Mouse (Mus musculus): ENCODE data around the gene Ctsh. TPM values are rescaled to one million over a fixed set of nuclear protein-coding genes. Genes with fewer than 3 reads are reported as not detected.

Gene Ctsh
- polyA plus RNA-seq, 1 experiment from 2014 or later: 21.9 TPM

GRCm38 (mm10) chr9:90087906-90088485 lies 34.0 kb downstream of the Ctsh start:
- Histone ChIP-seq H3K27ac (replicated peaks) (no peak overlapping the region), H3K27me3 (no peaks in the 10 kb centered on the region), H3K4me2 (replicated peaks) (no peak overlapping the region), H3K4me3 (no peak overlapping the region), H3K9me3 (no peaks in the 10 kb centered on the region), H3K4me1 (no peaks in the 10 kb centered on the region), H3K36me3 (peaks cover 56% of the 10 kb centered on the region), H3K9ac (replicated peaks) (no peak overlapping the region)
- no peak for ATAC-seq (replicated peaks)
- WGBS: 94% methylated on average over 2 of the region's 2 CpGs

GRCm38 (mm10) chr9:90089339-90090104 lies 35.6 kb downstream of the Ctsh start:
- H3K9me3 ChIP-seq: no peaks in the 10 kb centered on the region
- H3K4me1 ChIP-seq: no peaks in the 10 kb centered on the region
- 91% methylated on average over 6 of the region's 6 CpGs for WGBS
- H3K27me3 ChIP-seq: no peaks in the 10 kb centered on the region
- ATAC-seq (replicated peaks): 0 out of 2 replicates have a peak, but pooled peaks have one; percentile 36
- H3K27ac ChIP-seq (replicated peaks): no peak overlapping the region
- no peak overlapping the region for H3K4me2 ChIP-seq (replicated peaks)
- no peak overlapping the region for H3K9ac ChIP-seq (replicated peaks)
- no peak overlapping the region for H3K4me3 ChIP-seq
- H3K36me3 ChIP-seq: peaks cover 66% of the 10 kb centered on the region

- 90% methylated on average over 5 of the region's 5 CpGs for WGBS
- no peak for ATAC-seq (replicated peaks)
- H3K36me3 ChIP-seq: peaks cover 84% of the 10 kb centered on the region
These were observed 45.0 kb downstream of the Ctsh start for GRCm38 (mm10) chr9:90098934-90099333.

GRCm38 (mm10) chr9:90100760-90101159 lies 46.8 kb downstream of the Ctsh start:
- no peaks in the 10 kb centered on the region for H3K27me3 ChIP-seq
- H3K4me3 ChIP-seq: no peak overlapping the region
- peaks cover 83% of the 10 kb centered on the region for H3K36me3 ChIP-seq
- ATAC-seq (replicated peaks): 0 out of 2 replicates have a peak, but pooled peaks have one; percentile 30
- 78% methylated on average over 2 of the region's 2 CpGs for WGBS
- H3K27ac ChIP-seq (replicated peaks): no peak overlapping the region
- H3K9me3 ChIP-seq: no peaks in the 10 kb centered on the region
- no peak overlapping the region for H3K9ac ChIP-seq (replicated peaks)
- H3K4me1 ChIP-seq: no peaks in the 10 kb centered on the region
- H3K4me2 ChIP-seq (replicated peaks): no peak overlapping the region

More at GRCm38 (mm10) chr9:90098934-90099333, 45.0 kb downstream of the Ctsh start:
- no peak overlapping the region for H3K4me2 ChIP-seq (replicated peaks)
- no peak overlapping the region for H3K9ac ChIP-seq (replicated peaks)
- no peaks in the 10 kb centered on the region for H3K9me3 ChIP-seq
- no peak overlapping the region for H3K4me3 ChIP-seq
- no peaks in the 10 kb centered on the region for H3K27me3 ChIP-seq
- H3K27ac ChIP-seq (replicated peaks): no peak overlapping the region
- H3K4me1 ChIP-seq: no peaks in the 10 kb centered on the region

- H3K4me3 ChIP-seq: no peak overlapping the region
- peaks cover 52% of the 10 kb centered on the region for H3K36me3 ChIP-seq
- H3K9ac ChIP-seq (replicated peaks): no peak overlapping the region
- no peaks in the 10 kb centered on the region for H3K9me3 ChIP-seq
- 91% methylated on average over 1 of the region's 1 CpGs for WGBS
- ATAC-seq (replicated peaks): no peak
- no peak overlapping the region for H3K4me2 ChIP-seq (replicated peaks)
- no peaks in the 10 kb centered on the region for H3K27me3 ChIP-seq
- H3K4me1 ChIP-seq: peaks cover 14% of the 10 kb centered on the region
- no peak overlapping the region for H3K27ac ChIP-seq (replicated peaks)
These were observed 51.5 kb downstream of the Ctsh start for GRCm38 (mm10) chr9:90105462-90105861.

GRCm38 (mm10) chr9:90106915-90107314 lies 53.0 kb downstream of the Ctsh start:
- Histone ChIP-seq H3K27ac (replicated peaks) (no peak overlapping the region), H3K4me1 (peaks cover 26% of the 10 kb centered on the region), H3K36me3 (peaks cover 38% of the 10 kb centered on the region), H3K9ac (replicated peaks) (no peak overlapping the region), H3K4me2 (replicated peaks) (no peak overlapping the region), H3K27me3 (no peaks in the 10 kb centered on the region), H3K9me3 (no peaks in the 10 kb centered on the region), H3K4me3 (no peak overlapping the region)
- no peak for ATAC-seq (replicated peaks)
- 86% methylated on average over 1 of the region's 1 CpGs for WGBS

GRCm38 (mm10) chr9:90108272-90108671 lies 54.3 kb downstream of the Ctsh start:
- peaks cover 31% of the 10 kb centered on the region for H3K36me3 ChIP-seq
- no peak overlapping the region for H3K9ac ChIP-seq (replicated peaks)
- peaks cover 38% of the 10 kb centered on the region for H3K4me1 ChIP-seq
- no peak overlapping the region for H3K4me2 ChIP-seq (replicated peaks)
- H3K4me3 ChIP-seq: no peak overlapping the region
- no peak overlapping the region for H3K27ac ChIP-seq (replicated peaks)
- H3K27me3 ChIP-seq: no peaks in the 10 kb centered on the region
- ATAC-seq (replicated peaks): no peak
- no peaks in the 10 kb centered on the region for H3K9me3 ChIP-seq

GRCm38 (mm10) chr9:90109386-90109785 lies 55.4 kb downstream of the Ctsh start:
- no peak for ATAC-seq (replicated peaks)
- no peaks in the 10 kb centered on the region for H3K27me3 ChIP-seq
- no peak overlapping the region for H3K27ac ChIP-seq (replicated peaks)
- H3K4me3 ChIP-seq: no peak overlapping the region
- H3K9me3 ChIP-seq: no peaks in the 10 kb centered on the region
- peaks cover 22% of the 10 kb centered on the region for H3K36me3 ChIP-seq
- H3K4me1 ChIP-seq: peaks cover 38% of the 10 kb centered on the region
- 86% methylated on average over 6 of the region's 6 CpGs for WGBS
- H3K9ac ChIP-seq (replicated peaks): no peak overlapping the region
- H3K4me2 ChIP-seq (replicated peaks): no peak overlapping the region

- peak overlapping the region; percentile 64 for H3K4me2 ChIP-seq (replicated peaks)
- no peaks in the 10 kb centered on the region for H3K27me3 ChIP-seq
- no peak for ATAC-seq (replicated peaks)
- peak overlapping the region; percentile 63 for H3K4me3 ChIP-seq
- H3K9me3 ChIP-seq: no peaks in the 10 kb centered on the region
- peak overlapping the region; percentile 70 for H3K9ac ChIP-seq (replicated peaks)
- peaks cover 41% of the 10 kb centered on the region for H3K4me1 ChIP-seq
- H3K27ac ChIP-seq (replicated peaks): peak overlapping the region; percentile 97
- WGBS: 2% methylated on average over 13 of the region's 13 CpGs
- peaks cover 11% of the 10 kb centered on the region; the same call in 1 of the 2 replicates for H3K36me3 ChIP-seq
These were observed 59.2 kb downstream of the Ctsh start for GRCm38 (mm10) chr9:90113151-90113550.

GRCm38 (mm10) chr9:90113651-90114566 lies 60.0 kb downstream of the Ctsh start:
- H3K27me3 ChIP-seq: no peaks in the 10 kb centered on the region
- H3K27ac ChIP-seq (replicated peaks): peak overlapping the region; percentile 97
- H3K4me2 ChIP-seq (replicated peaks): peak overlapping the region; percentile 64
- under 1% methylated on average over 82 of the region's 82 CpGs for WGBS
- H3K4me1 ChIP-seq: peaks cover 41% of the 10 kb centered on the region
- peak overlapping the region; percentile 63 for H3K4me3 ChIP-seq
- H3K36me3 ChIP-seq: peaks cover 7% of the 10 kb centered on the region; the same call in 1 of the 2 replicates
- H3K9me3 ChIP-seq: no peaks in the 10 kb centered on the region
- peak overlapping the region; percentile 70 for H3K9ac ChIP-seq (replicated peaks)
- peak; percentile 68 for ATAC-seq (replicated peaks)

GRCm38 (mm10) chr9:90114567-90115307 lies 60.8 kb downstream of the Ctsh start, which contains the start of gene Morf4l1:
Morf4l1 (minus strand) TSS chr9:90114774.
- H3K9me3 ChIP-seq: no peaks in the 10 kb centered on the region
- H3K4me3 ChIP-seq: peak within 1 kb of the TSS; percentile 63
- H3K4me2 ChIP-seq (replicated peaks): peak within 1 kb of the TSS; percentile 64
- H3K4me1 ChIP-seq: peaks cover 34% of the 10 kb centered on the region
- peak within 1 kb of the TSS; percentile 97 for H3K27ac ChIP-seq (replicated peaks)
- H3K36me3 ChIP-seq: no peaks in the 10 kb centered on the region
- H3K9ac ChIP-seq (replicated peaks): peak within 1 kb of the TSS; percentile 70
- ATAC-seq (replicated peaks): peak; percentile 100
- 2% methylated on average over 40 of the region's 40 CpGs for whole genome bisulfite sequencing
- no peaks in the 10 kb centered on the region for H3K27me3 ChIP-seq

Measured in forebrain, embryonic 15.5 days (tissue).